Mouse (Mus musculus): ENCODE measurements around the gene 4930550C14Rik.

Gene 4930550C14Rik

GRCm38 (mm10) chr9:53404050-53404752 is 2.1 kb downstream of the 4930550C14Rik start:
- DNase-seq (ENCODE audit: low read depth, low spot score) = no peak

GRCm38 (mm10) chr9:53404753-53405722 is 2.9 kb downstream of the 4930550C14Rik start:
- peak; percentile 93 for DNase-seq (ENCODE audit: low read depth, low spot score)

GRCm38 (mm10) chr9:53408548-53408947 is 6.4 kb downstream of the 4930550C14Rik start:
- DNase-seq (ENCODE audit: low read depth, low spot score) = no peak

GRCm38 (mm10) chr9:53408953-53409361 is 6.8 kb downstream of the 4930550C14Rik start:
- no peak for DNase-seq (ENCODE audit: low read depth, low spot score)

- DNase-seq (ENCODE audit: low read depth, low spot score) = no peak
Observed at GRCm38 (mm10) chr9:53409427-53409826, 7.3 kb downstream of the 4930550C14Rik start.

GRCm38 (mm10) chr9:53422133-53422896 is 20.2 kb downstream of the 4930550C14Rik start:
- DNase-seq (ENCODE audit: low read depth, low spot score) = no peak

- no peak for DNase-seq (ENCODE audit: low read depth, low spot score)
Observed at GRCm38 (mm10) chr9:53426726-53427125, 24.6 kb downstream of the 4930550C14Rik start.

GRCm38 (mm10) chr9:53427638-53428037 is 25.5 kb downstream of the 4930550C14Rik start:
- no peak for DNase-seq (ENCODE audit: low read depth, low spot score)

- DNase-seq (ENCODE audit: low read depth, low spot score) = no peak
Observed at GRCm38 (mm10) chr9:53435830-53436570, 33.9 kb downstream of the 4930550C14Rik start.

GRCm38 (mm10) chr9:53450609-53451008 is 48.5 kb downstream of the 4930550C14Rik start:
- no peak for DNase-seq (ENCODE audit: low read depth, low spot score)

- no peak for DNase-seq (ENCODE audit: low read depth, low spot score)
Observed at GRCm38 (mm10) chr9:53452038-53452437, 49.9 kb downstream of the 4930550C14Rik start.

- DNase-seq (ENCODE audit: low read depth, low spot score) = no peak
Observed at GRCm38 (mm10) chr9:53472806-53473518, 70.8 kb downstream of the 4930550C14Rik start.

Data from CD4-positive helper T cell, adult 2 months (primary cell).